Mouse (Mus musculus): ENCODE measurements around the gene Uggt2. TPM values are rescaled to one million over a fixed set of nuclear protein-coding genes. Genes with fewer than 3 reads are reported as not detected.

The Uggt2 gene
- total and polyA plus RNA-seq, 2 experiments from 2014 or later: 13.2 to 28.0 TPM

GRCm38 (mm10) chr14:119040253-119040652 is 59.0 kb downstream of the Uggt2 start:
- TF ChIP-seq CTCF (IDR thresholded peaks at IDR 0.05; ENCODE audit: low read depth): peak; percentile 75
- H3K4me2 ChIP-seq (ENCODE audit: low read depth, low read length): no peak overlapping the region
- 0 out of 2 replicates have a peak, but pooled peaks have one; percentile 47 for ATAC-seq
- H3K4me1 ChIP-seq (ENCODE audit: insufficient read depth, low read length): no peaks in the 10 kb centered on the region
- 57% methylated on average over 1 of the region's 1 CpGs for WGBS
- peak; percentile 71 for DNase-seq (ENCODE audit: low spot score)
- no peak overlapping the region for H3K4me3 ChIP-seq (ENCODE audit: low read length)
- no peak overlapping the region for H3K9ac ChIP-seq (replicated peaks; ENCODE audit: low read length)
- H3K27me3 ChIP-seq (ENCODE audit: insufficient read depth, low read length): no peaks in the 10 kb centered on the region
- no peaks in the 10 kb centered on the region for H3K9me3 ChIP-seq (ENCODE audit: low read length)
- H3K27ac ChIP-seq: no peak overlapping the region
- peaks cover 9% of the 10 kb centered on the region; the same call in 1 of the 2 replicates for H3K36me3 ChIP-seq (ENCODE audit: insufficient read depth, low read length)

DNA sequence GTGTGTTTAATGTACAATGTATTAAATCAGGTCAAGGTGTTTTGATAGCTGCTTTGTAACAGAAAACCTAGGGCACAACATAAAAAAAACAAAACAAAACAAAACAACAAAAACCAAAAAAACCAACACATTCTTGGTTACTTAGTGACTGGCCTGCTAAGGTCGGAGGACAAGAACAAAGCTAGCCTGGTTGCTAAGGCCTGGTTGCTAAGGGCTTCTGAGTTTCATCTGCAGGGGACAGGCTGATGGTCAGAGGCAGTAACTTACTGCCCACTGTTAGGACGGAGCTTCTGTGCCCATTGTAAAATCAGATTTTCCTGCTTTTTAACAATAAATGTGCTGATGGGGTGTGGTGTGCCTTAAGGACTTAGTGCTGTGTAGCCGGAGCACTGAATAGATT is 61.5 kb downstream of the Uggt2 start:
- no peak for ATAC-seq
- Histone ChIP-seq H3K4me2 (ENCODE audit: low read depth, low read length) (no peak overlapping the region), H3K27me3 (ENCODE audit: insufficient read depth, low read length) (no peaks in the 10 kb centered on the region), H3K9me3 (ENCODE audit: low read length) (no peaks in the 10 kb centered on the region), H3K4me3 (ENCODE audit: low read length) (no peak overlapping the region), H3K4me1 (ENCODE audit: insufficient read depth, low read length) (no peaks in the 10 kb centered on the region), H3K36me3 (ENCODE audit: insufficient read depth, low read length) (peaks cover 23% of the 10 kb centered on the region; the same call in 1 of the 2 replicates), H3K9ac (replicated peaks; ENCODE audit: low read length) (no peak overlapping the region), H3K27ac (no peak overlapping the region)
- TF ChIP-seq CTCF (IDR thresholded peaks at IDR 0.05; ENCODE audit: low read depth): no peak
- WGBS: 20% methylated on average over 3 of the region's 3 CpGs
- DNase-seq (ENCODE audit: low spot score): no peak

GRCm38 (mm10) chr14:119037076-119037683 is 62.0 kb downstream of the Uggt2 start:
- H3K27ac ChIP-seq: no peak overlapping the region
- 75% methylated on average over 12 of the region's 12 CpGs for WGBS
- H3K9ac ChIP-seq (replicated peaks; ENCODE audit: low read length): no peak overlapping the region
- H3K36me3 ChIP-seq (ENCODE audit: insufficient read depth, low read length): peaks cover 18% of the 10 kb centered on the region; the same call in 1 of the 2 replicates
- ATAC-seq: no peak
- H3K4me2 ChIP-seq (ENCODE audit: low read depth, low read length): no peak overlapping the region
- H3K4me3 ChIP-seq (ENCODE audit: low read length): no peak overlapping the region
- TF ChIP-seq CTCF (IDR thresholded peaks at IDR 0.05; ENCODE audit: low read depth): no peak
- no peaks in the 10 kb centered on the region for H3K27me3 ChIP-seq (ENCODE audit: insufficient read depth, low read length)
- no peaks in the 10 kb centered on the region for H3K9me3 ChIP-seq (ENCODE audit: low read length)
- H3K4me1 ChIP-seq (ENCODE audit: insufficient read depth, low read length): no peaks in the 10 kb centered on the region
- DNase-seq (ENCODE audit: low spot score): no peak

GRCm38 (mm10) chr14:119027675-119028253 is 71.5 kb downstream of the Uggt2 start:
- Histone ChIP-seq H3K27me3 (ENCODE audit: insufficient read depth, low read length) (no peaks in the 10 kb centered on the region), H3K4me2 (ENCODE audit: low read depth, low read length) (no peak overlapping the region), H3K9ac (replicated peaks; ENCODE audit: low read length) (no peak overlapping the region), H3K4me1 (ENCODE audit: insufficient read depth, low read length) (no peaks in the 10 kb centered on the region), H3K27ac (no peak overlapping the region), H3K4me3 (ENCODE audit: low read length) (no peak overlapping the region), H3K36me3 (ENCODE audit: insufficient read depth, low read length) (peaks cover 20% of the 10 kb centered on the region), H3K9me3 (ENCODE audit: low read length) (no peaks in the 10 kb centered on the region)
- ATAC-seq (no peak), DNase-seq (ENCODE audit: low spot score) (no peak)
- no peak for TF ChIP-seq CTCF (IDR thresholded peaks at IDR 0.05; ENCODE audit: low read depth)
- WGBS: 78% methylated on average over 2 of the region's 2 CpGs

- no peaks in the 10 kb centered on the region for H3K27me3 ChIP-seq (ENCODE audit: insufficient read depth, low read length)
- H3K9ac ChIP-seq (replicated peaks; ENCODE audit: low read length): no peak overlapping the region
- ATAC-seq (peak; percentile 74), DNase-seq (ENCODE audit: low spot score) (peak; percentile 67)
- no peak overlapping the region for H3K4me3 ChIP-seq (ENCODE audit: low read length)
- no peak overlapping the region for H3K4me2 ChIP-seq (ENCODE audit: low read depth, low read length)
- H3K4me1 ChIP-seq (ENCODE audit: insufficient read depth, low read length): no peaks in the 10 kb centered on the region
- peak; percentile 84 for TF ChIP-seq CTCF (IDR thresholded peaks at IDR 0.05; ENCODE audit: low read depth)
- no peak overlapping the region for H3K27ac ChIP-seq
- H3K36me3 ChIP-seq (ENCODE audit: insufficient read depth, low read length): peaks cover 20% of the 10 kb centered on the region
- no peaks in the 10 kb centered on the region for H3K9me3 ChIP-seq (ENCODE audit: low read length)
- WGBS: 42% methylated on average over 4 of the region's 4 CpGs
Measured at GRCm38 (mm10) chr14:119027130-119027529, 72.1 kb downstream of the Uggt2 start.

DNA sequence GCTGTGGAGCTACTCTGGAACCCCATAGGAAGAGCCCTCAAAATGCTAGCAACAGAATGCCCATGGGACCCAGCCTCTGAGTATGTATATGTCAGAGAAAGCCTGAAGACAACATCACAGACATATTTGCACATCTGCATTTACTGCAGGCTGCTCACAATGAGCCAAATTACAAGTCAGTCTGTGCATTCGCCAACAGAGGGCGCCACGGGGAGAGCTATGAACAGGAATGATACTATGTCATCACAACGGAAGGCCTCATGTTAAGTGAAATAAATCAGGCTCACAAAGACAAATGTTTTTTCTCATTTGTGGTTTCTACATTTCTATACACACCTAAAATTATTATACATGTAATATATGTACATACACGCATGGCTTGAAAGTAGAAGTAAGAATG is 73.3 kb downstream of the Uggt2 start:
- no peaks in the 10 kb centered on the region for H3K9me3 ChIP-seq (ENCODE audit: low read length)
- H3K27me3 ChIP-seq (ENCODE audit: insufficient read depth, low read length): no peaks in the 10 kb centered on the region
- DNase-seq (ENCODE audit: low spot score): peak; percentile 28
- no peak overlapping the region for H3K27ac ChIP-seq
- no peak overlapping the region for H3K9ac ChIP-seq (replicated peaks; ENCODE audit: low read length)
- H3K4me3 ChIP-seq (ENCODE audit: low read length): no peak overlapping the region
- no peak overlapping the region for H3K4me2 ChIP-seq (ENCODE audit: low read depth, low read length)
- no peaks in the 10 kb centered on the region for H3K4me1 ChIP-seq (ENCODE audit: insufficient read depth, low read length)
- peak; percentile 48 for TF ChIP-seq CTCF (IDR thresholded peaks at IDR 0.05; ENCODE audit: low read depth)
- peaks cover 12% of the 10 kb centered on the region; the same call in 1 of the 2 replicates for H3K36me3 ChIP-seq (ENCODE audit: insufficient read depth, low read length)
- ATAC-seq: no peak
- WGBS: 80% methylated on average over 5 of the region's 5 CpGs

GRCm38 (mm10) chr14:119013549-119013948 is 85.7 kb downstream of the Uggt2 start:
- no peak for DNase-seq (ENCODE audit: low spot score)
- peak overlapping the region; percentile 37 for H3K4me2 ChIP-seq (ENCODE audit: low read depth, low read length)
- H3K4me1 ChIP-seq (ENCODE audit: insufficient read depth, low read length): no peaks in the 10 kb centered on the region
- H3K27me3 ChIP-seq (ENCODE audit: insufficient read depth, low read length): no peaks in the 10 kb centered on the region
- no peak overlapping the region for H3K4me3 ChIP-seq (ENCODE audit: low read length)
- no peak for TF ChIP-seq CTCF (IDR thresholded peaks at IDR 0.05; ENCODE audit: low read depth)
- H3K27ac ChIP-seq: peak overlapping the region; percentile 56; the same call in 1 of the 2 replicates
- 0 out of 2 replicates have a peak, but pooled peaks have one; percentile 21 for ATAC-seq
- no peak overlapping the region for H3K9ac ChIP-seq (replicated peaks; ENCODE audit: low read length)
- H3K9me3 ChIP-seq (ENCODE audit: low read length): no peaks in the 10 kb centered on the region
- H3K36me3 ChIP-seq (ENCODE audit: insufficient read depth, low read length): peaks cover 9% of the 10 kb centered on the region; the same call in 1 of the 2 replicates
- 50% methylated on average over 12 of the region's 12 CpGs for WGBS

All from hindbrain, postnatal 0 days (tissue).